Mouse (Mus musculus) midbrain, embryonic 16.5 days (tissue): ENCODE measurements around the gene Glis2. TPM values are rescaled to one million over a fixed set of nuclear protein-coding genes. Genes with fewer than 3 reads are reported as not detected.
A peak's percentile ranks its signal among the peaks of the same experiment; 100 is the strongest.

Experiments used
- ATAC-seq: fragments of 200-750 bp; cut with Nextera tagmentation; 2 replicates; pipeline ENCODE4 v1.8.0; 2017; ENCODE audit warnings: moderate TSS enrichment
- H3K27ac ChIP-seq: fragments of 300-500 bp; sonication (generic); 2 replicates; pipeline ENCODE4 v1.5.1; 2014; ENCODE audit warnings: mild to moderate bottlenecking, low read length, mixed read lengths
- H3K27me3 ChIP-seq: fragments of 300-500 bp; sonication (generic); 2 replicates; pipeline ENCODE4 v1.6.1; 2014; ENCODE audit warnings: low read depth, low read length, mixed read lengths; ENCODE audit not compliant: control insufficient read depth, insufficient read depth
- H3K36me3 ChIP-seq: fragments of 300-500 bp; sonication (generic); 2 replicates; pipeline ENCODE4 v1.6.1; 2014; ENCODE audit warnings: mild to moderate bottlenecking, low read length, moderate library complexity, mixed read lengths; ENCODE audit not compliant: control insufficient read depth, insufficient read depth
- H3K4me1 ChIP-seq: fragments of 300-500 bp; sonication (generic); 2 replicates; pipeline ENCODE4 v1.6.1; 2014; ENCODE audit warnings: mild to moderate bottlenecking, low read length, mixed read lengths; ENCODE audit not compliant: control insufficient read depth, insufficient read depth
- H3K4me2 ChIP-seq: fragments of 300-500 bp; sonication (generic); 2 replicates; pipeline ENCODE4 v1.6.1; 2014; ENCODE audit warnings: mild to moderate bottlenecking, low read length, mixed read lengths
- H3K4me3 ChIP-seq: fragments of 300-500 bp; sonication (generic); 2 replicates; pipeline ENCODE4 v1.5.1; 2014; ENCODE audit warnings: low read depth, mild to moderate bottlenecking, low read length, moderate library complexity, mixed read lengths
- H3K9ac ChIP-seq: fragments of 300-500 bp; sonication (generic); 2 replicates; pipeline ENCODE4 v1.6.1; 2014; ENCODE audit warnings: low read depth, low read length, mixed read lengths
- H3K9me3 ChIP-seq: fragments of 300-500 bp; sonication (generic); replicated peaks from 2 replicates; pipeline ENCODE4 v1.6.1; 2014; ENCODE audit warnings: mild to moderate bottlenecking, low read length, mixed read lengths; ENCODE audit not compliant: control insufficient read depth, poor library complexity, severe bottlenecking
- WGBS: fragments of 180-500 bp; shearing (Covaris S2); extraction: QIAGEN DNeasy Blood & Tissue Kit; methylation state at CpG from one replicate; pipeline ENCODE4 v1.1.7; 2014; 5-methylcytosine and 5-hydroxymethylcytosine counted together
- polyA plus RNA-seq: library from polyadenylated mRNA; unstranded; fragments of >200 nt; fragmentation: Nextera tagmentation; extraction: Ambion mirVana; gene quantifications from 2 replicates; pipeline ENCODE4 v1.2.1, GENCODE M21; 2015

Glis2 gene
- polyA plus RNA-seq, 1 experiment from 2014 or later = 13.0 TPM

GRCm38 (mm10) chr16:4643670-4644419 is 49.3 kb downstream of the Glis2 start:
- no peak overlapping the region for H3K4me2 ChIP-seq
- H3K27me3 ChIP-seq = no peaks in the 10 kb centered on the region
- H3K9ac ChIP-seq = no peak overlapping the region
- no peaks in the 10 kb centered on the region; the same call in 1 of the 2 replicates for H3K36me3 ChIP-seq
- peaks cover 7% of the 10 kb centered on the region for H3K4me1 ChIP-seq
- no peak overlapping the region for H3K4me3 ChIP-seq
- WGBS = 68% methylated on average over 11 of the region's 11 CpGs
- no peak overlapping the region for H3K27ac ChIP-seq
- ATAC-seq = peak; percentile 46
- H3K9me3 ChIP-seq = no peaks in the 10 kb centered on the region

- H3K27ac ChIP-seq = no peak overlapping the region
- no peaks in the 10 kb centered on the region for H3K9me3 ChIP-seq
- WGBS = 80% methylated on average over 4 of the region's 4 CpGs
- H3K4me1 ChIP-seq = peaks cover 2% of the 10 kb centered on the region; the same call in 1 of the 2 replicates
- no peak for ATAC-seq
- no peak overlapping the region for H3K4me2 ChIP-seq
- no peaks in the 10 kb centered on the region; the same call in 1 of the 2 replicates for H3K36me3 ChIP-seq
- H3K27me3 ChIP-seq = no peaks in the 10 kb centered on the region
- H3K4me3 ChIP-seq = no peak overlapping the region
- H3K9ac ChIP-seq = no peak overlapping the region
Observed at GRCm38 (mm10) chr16:4645867-4646266, 51.4 kb downstream of the Glis2 start.

- ATAC-seq = no peak
- H3K9me3 ChIP-seq = no peaks in the 10 kb centered on the region
- no peaks in the 10 kb centered on the region for H3K27me3 ChIP-seq
- 76% methylated on average over 4 of the region's 4 CpGs for WGBS
- peaks cover 4% of the 10 kb centered on the region; the same call in 1 of the 2 replicates for H3K36me3 ChIP-seq
- no peak overlapping the region for H3K4me2 ChIP-seq
- no peaks in the 10 kb centered on the region; the same call in 1 of the 2 replicates for H3K4me1 ChIP-seq
- H3K4me3 ChIP-seq = no peak overlapping the region
- H3K27ac ChIP-seq = no peak overlapping the region
- H3K9ac ChIP-seq = no peak overlapping the region
Observed at GRCm38 (mm10) chr16:4646831-4647230, 52.3 kb downstream of the Glis2 start.

GRCm38 (mm10) chr16:4647651-4648141 is 53.2 kb downstream of the Glis2 start:
- H3K4me3 ChIP-seq = no peak overlapping the region
- H3K9me3 ChIP-seq = no peaks in the 10 kb centered on the region
- H3K4me2 ChIP-seq = no peak overlapping the region
- peaks cover 5% of the 10 kb centered on the region; the same call in 1 of the 2 replicates for H3K36me3 ChIP-seq
- no peak overlapping the region for H3K9ac ChIP-seq
- WGBS = 80% methylated on average over 13 of the region's 13 CpGs
- no peak overlapping the region for H3K27ac ChIP-seq
- H3K27me3 ChIP-seq = no peaks in the 10 kb centered on the region
- no peaks in the 10 kb centered on the region for H3K4me1 ChIP-seq
- ATAC-seq = no peak

GRCm38 (mm10) chr16:4648416-4649023 is 54.0 kb downstream of the Glis2 start:
- no peaks in the 10 kb centered on the region for H3K27me3 ChIP-seq
- H3K27ac ChIP-seq = no peak overlapping the region
- H3K9me3 ChIP-seq = no peaks in the 10 kb centered on the region
- H3K4me3 ChIP-seq = no peak overlapping the region
- H3K36me3 ChIP-seq = peaks cover 5% of the 10 kb centered on the region; the same call in 1 of the 2 replicates
- ATAC-seq = no peak
- H3K4me1 ChIP-seq = no peaks in the 10 kb centered on the region
- WGBS = 79% methylated on average over 28 of the region's 28 CpGs
- H3K9ac ChIP-seq = no peak overlapping the region
- no peak overlapping the region for H3K4me2 ChIP-seq

- Histone ChIP-seq H3K9ac (peak overlapping the region; percentile 34; the same call in 1 of the 2 replicates), H3K27me3 (no peaks in the 10 kb centered on the region), H3K4me3 (no peak overlapping the region), H3K36me3 (peaks cover 5% of the 10 kb centered on the region; the same call in 1 of the 2 replicates), H3K4me2 (no peak overlapping the region), H3K27ac (no peak overlapping the region), H3K4me1 (no peaks in the 10 kb centered on the region), H3K9me3 (no peaks in the 10 kb centered on the region)
- 88% methylated on average over 5 of the region's 5 CpGs for WGBS
- no peak for ATAC-seq
Observed at GRCm38 (mm10) chr16:4649211-4649610, 54.7 kb downstream of the Glis2 start.

GRCm38 (mm10) chr16:4649692-4650091 is 55.2 kb downstream of the Glis2 start:
- Histone ChIP-seq H3K9me3 (no peaks in the 10 kb centered on the region), H3K4me1 (no peaks in the 10 kb centered on the region), H3K27me3 (no peaks in the 10 kb centered on the region), H3K4me2 (no peak overlapping the region), H3K27ac (no peak overlapping the region), H3K4me3 (no peak overlapping the region), H3K36me3 (peaks cover 9% of the 10 kb centered on the region), H3K9ac (peak overlapping the region; percentile 34; the same call in 1 of the 2 replicates)
- ATAC-seq = no peak
- WGBS = 94% methylated on average over 11 of the region's 11 CpGs

- Histone ChIP-seq H3K27ac (no peak overlapping the region), H3K9ac (no peak overlapping the region), H3K36me3 (peaks cover 9% of the 10 kb centered on the region), H3K4me3 (no peak overlapping the region), H3K27me3 (no peaks in the 10 kb centered on the region), H3K4me2 (no peak overlapping the region), H3K9me3 (no peaks in the 10 kb centered on the region), H3K4me1 (no peaks in the 10 kb centered on the region)
- no peak for ATAC-seq
- 88% methylated on average over 3 of the region's 3 CpGs for WGBS
Observed at GRCm38 (mm10) chr16:4650161-4650560, 55.6 kb downstream of the Glis2 start.

GRCm38 (mm10) chr16:4651081-4651480 is 56.6 kb downstream of the Glis2 start:
- 87% methylated on average over 1 of the region's 1 CpGs for WGBS
- ATAC-seq = no peak
- peaks cover 9% of the 10 kb centered on the region for H3K36me3 ChIP-seq
- H3K4me2 ChIP-seq = no peak overlapping the region
- no peak overlapping the region for H3K27ac ChIP-seq
- H3K9me3 ChIP-seq = no peaks in the 10 kb centered on the region
- no peak overlapping the region for H3K9ac ChIP-seq
- no peak overlapping the region for H3K4me3 ChIP-seq
- peaks cover 6% of the 10 kb centered on the region; the same call in 1 of the 2 replicates for H3K4me1 ChIP-seq
- H3K27me3 ChIP-seq = no peaks in the 10 kb centered on the region
